Mouse (Mus musculus): ENCODE measurements at regions not wholly inside any gene's neighbourhood (a gene's known extent, or its start where the extent isn't known, plus 50 kb on each side); places are given as distances from the start of the nearest gene placed in this dataset.

- TF ChIP-seq CTCF (IDR thresholded peaks at IDR 0.05; ENCODE audit: low read depth, low read length) (no peak), POLR2A (IDR thresholded peaks at IDR 0.05; ENCODE audit: borderline replicate concordance, low read depth, low read length) (no peak)
Observed at GRCm38 (mm10) chr16:7527923-7528776, 896.8 kb downstream of the Tmem114 start.
